Mouse (Mus musculus): ENCODE data around the gene Cmtm4. TPM values are rescaled to one million over a fixed set of nuclear protein-coding genes. Genes with fewer than 3 reads are reported as not detected.
A peak's percentile ranks its signal among the peaks of the same experiment; 100 is the strongest.

Cmtm4 gene
- polyA plus RNA-seq, 3 experiments from 2014 or later: 0.32 to 0.78 (median 0.64) TPM

DNA sequence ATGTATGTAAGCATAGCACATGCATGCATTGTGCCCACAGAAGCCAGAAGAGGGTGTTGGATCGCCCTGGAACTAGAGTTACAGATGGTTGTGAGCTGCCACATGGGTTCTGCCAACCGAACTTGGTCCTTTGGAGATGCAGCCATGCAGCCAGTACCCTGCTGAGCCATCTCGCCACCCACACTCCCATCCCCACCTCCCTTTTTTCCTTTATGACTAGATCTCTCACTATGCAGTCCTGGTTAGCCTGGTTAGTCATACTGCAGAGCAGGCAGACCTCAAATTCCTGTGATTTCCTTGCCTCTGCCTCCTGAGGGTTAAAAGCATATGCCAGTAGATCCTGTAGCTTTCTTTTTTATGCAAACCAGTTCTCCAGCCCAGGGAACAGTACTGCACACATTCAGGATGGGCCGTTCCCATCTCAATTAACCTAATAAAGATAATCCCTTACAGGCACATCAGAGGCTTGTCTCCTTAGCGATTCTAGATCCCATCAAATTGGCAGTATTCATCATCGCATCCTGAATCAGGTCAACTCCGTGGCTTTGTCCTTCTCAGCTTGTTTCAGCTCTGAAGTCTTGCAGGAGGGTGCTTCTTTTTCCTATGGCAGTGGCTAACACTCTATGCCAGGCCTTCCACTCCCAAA, 15.1 kb upstream of the Cmtm4 start:
- ATAC-seq: no peak

DNA sequence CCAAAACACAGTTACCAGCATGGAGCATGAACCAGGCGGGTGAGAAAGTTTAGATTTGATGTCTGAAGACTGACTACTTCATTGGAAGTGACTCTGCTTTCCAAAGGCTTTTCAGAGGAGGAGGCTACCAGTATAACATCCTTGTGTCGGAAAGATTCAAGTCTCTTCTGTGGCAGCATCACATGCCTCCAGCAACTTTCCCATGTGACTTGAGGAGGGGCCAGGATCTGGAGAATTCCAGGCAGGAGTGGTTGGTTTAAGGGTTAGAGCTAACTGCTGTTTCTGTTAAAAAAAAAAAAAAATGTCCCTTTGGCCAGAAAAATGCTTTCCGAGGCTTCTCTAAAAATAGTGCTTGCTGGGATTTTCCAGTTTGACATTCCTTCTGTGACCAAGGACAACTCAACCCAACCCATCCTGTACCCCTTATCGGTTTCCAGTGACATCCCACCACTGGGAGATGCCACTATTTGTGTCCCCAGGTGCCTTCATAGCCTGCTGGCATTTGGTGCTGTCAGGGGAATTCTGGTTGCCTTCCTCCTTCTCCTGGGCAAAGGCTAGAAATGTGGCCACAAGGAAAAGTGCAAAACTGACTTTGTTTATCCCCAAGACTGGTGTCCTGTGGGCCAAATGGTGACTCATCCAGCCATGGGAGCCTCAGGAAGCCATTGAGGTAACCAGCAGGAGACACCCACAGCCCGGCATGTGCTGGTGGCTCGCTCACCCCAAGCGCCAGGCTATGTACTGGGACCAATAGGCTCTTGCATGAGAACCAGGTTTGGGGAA, 12.9 kb upstream of the Cmtm4 start:
- no peak for ATAC-seq

DNA sequence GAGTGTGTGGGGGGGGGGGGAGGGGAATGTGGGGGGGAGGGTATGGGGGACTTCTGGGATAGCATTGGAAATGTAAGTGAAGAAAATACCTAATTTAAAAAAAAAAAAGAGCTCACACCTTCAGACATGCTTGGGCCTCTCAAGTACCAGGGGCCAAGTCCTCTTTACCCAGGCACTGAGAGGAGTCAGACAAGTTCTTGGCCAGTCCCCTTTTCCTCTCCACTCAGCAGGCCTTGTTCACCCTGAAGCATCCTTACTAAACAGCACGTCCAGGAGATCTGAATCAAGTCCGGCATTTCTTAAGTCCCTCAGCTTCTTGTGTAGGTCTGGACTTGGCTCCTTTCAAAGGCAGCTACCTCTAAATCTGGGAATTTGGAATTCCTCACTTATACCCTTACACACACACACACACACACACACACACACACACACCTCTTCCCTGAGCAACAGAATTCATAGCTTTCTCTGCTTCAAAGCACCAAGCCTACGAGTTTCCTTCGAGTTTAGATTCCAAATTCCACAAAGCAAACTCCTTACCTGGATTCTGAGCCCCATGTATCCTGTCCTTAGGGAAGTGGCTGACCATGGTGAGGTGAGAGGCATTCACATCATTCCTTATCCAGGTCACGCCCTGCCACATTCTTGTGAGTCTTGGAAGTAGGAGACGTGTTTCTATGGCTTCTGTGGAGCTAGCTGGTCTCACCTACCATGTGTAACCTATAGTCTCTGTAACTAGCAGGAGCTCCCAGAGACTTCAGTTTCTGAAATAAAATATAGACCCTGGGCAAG, 10.9 kb upstream of the Cmtm4 start:
- ATAC-seq: no peak

DNA sequence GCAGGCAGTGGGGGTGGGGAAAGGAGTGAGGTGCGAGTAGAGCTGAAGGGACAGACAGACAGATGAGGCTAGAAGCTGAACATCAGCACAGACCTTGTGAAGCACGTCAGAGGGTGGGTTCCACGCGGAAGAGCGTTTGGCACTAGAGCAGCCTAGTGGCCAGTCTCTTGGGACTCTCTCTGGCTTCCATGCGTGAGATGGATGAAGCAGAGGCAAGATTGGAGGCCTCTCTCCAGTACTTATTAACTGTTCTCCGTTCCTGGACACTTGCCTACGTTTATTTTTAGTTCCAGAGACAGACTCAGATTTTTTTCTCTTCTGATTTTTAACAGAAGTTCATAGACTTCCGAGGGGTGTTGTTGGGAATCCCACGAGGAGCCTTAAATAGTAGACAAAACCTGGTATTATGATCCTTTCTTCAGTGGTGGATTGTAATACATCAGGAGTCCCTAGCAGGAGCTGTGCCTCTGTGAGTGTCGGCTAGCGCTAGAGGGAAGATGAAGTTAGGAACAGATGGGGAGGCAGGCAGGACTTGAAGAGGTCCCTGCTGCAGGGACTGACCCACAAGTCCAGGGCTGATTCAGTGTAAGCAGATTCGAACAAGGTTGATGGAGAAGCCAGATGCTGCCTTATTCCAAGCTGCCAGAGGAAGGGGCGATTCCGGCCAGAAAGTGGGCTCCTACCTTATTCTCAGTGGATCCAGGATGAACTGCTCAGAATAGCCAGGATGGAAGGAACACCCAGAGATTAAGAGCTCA, 10.0 kb upstream of the Cmtm4 start:
- ATAC-seq: no peak

DNA sequence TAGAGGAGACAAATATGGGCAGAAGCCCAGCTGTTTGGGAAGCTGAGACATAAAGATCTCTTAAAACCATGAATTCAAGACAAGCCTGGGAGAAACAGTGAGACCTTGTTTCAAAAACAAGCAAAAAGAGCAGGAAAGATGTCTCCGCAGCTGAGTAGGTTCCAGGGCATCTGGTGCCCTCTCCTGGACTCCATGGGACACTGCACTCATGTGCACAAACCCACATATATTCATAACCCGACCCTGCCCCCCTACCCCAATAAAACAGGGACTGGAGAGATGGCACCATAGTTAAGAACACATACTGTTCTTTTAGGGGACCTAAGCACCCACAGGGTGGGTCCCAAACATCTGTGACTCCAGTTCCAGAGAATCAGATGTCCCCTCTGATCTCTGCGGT, 8.0 kb upstream of the Cmtm4 start:
- ATAC-seq: no peak

DNA sequence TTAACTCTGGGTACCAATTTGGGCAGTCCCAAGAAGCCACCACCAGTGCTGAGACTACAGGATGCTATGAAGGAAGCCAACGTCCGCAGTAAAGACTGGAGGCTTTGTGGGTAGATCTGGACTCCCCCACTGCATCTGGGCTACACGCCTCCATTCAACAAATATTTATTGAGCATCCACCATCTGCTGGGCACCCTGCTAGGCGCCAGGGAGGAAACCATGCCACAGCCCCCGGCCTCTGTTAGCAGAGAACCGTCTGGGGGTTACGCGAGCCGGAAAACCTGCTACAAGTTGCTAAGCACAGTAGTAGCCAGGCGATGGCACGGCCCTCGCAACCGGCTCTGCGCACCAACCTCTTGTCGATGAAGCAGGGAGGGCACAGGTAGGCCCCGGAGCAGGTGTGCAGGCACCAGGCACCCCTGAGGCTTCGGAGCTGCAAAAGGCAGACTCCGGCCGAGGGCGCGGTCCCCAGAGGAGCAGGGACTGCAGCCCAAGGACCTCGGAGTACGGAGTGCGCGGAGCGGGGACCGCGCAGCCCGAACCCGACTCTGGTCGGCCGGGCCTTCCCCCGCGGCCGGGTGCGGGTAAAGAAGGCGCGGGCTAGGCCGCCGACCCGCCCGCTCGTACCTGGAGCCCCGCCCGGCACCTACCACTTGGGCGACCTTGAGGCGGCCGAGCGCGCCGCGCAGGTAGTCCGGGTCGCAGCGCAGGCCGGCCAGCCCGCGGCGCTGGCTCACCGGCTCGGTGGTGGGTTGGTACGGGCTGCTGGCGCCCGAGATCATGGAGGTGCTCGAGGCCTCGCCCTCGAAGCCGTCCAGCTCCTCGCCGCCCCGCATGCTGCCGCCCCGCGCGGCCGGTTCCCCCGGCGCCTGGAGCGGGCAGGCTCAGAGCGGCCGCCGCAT, 555 bp downstream of the Cmtm4 start:
- peak; percentile 63 for ATAC-seq

DNA sequence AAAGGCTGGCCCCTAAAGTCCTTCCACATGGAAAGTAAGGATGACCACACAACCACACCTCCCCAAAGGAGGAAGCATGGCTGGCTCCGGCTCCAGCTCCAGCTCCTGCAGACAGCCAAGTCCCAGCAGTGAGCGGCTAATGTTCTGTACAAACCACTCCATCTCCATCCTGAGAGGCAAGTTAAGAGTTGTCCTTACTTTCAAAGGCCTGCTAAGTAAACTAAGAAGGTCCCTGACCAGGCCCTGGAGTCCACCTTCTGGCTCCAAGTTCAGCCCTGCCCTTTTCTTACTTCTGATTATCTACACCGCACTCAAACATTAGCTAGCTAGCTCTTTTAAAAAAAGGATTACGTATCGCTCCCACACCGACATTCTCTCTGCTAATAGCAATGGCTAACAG, 1.8 kb downstream of the Cmtm4 start:
- ATAC-seq: no peak

DNA sequence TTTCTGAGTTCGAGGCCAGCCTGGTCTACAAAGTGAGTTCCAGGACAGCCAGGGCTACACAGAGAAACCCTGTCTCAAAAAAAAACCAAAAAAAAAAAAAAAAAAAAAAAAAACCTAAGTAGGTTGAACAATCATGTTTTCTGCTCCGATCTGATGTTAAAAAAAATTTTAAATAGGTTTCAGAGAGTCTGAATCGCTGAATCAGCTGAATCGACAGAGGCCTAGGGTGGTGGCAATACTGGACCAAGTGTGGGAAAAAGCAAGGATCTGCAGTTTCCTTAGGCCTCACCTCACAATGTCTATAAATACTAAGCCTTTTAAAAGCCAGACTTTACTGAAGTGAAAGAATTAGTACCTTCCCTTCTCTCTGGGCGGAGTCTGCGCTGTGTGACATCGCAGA, 2.5 kb downstream of the Cmtm4 start:
- ATAC-seq: no peak

DNA sequence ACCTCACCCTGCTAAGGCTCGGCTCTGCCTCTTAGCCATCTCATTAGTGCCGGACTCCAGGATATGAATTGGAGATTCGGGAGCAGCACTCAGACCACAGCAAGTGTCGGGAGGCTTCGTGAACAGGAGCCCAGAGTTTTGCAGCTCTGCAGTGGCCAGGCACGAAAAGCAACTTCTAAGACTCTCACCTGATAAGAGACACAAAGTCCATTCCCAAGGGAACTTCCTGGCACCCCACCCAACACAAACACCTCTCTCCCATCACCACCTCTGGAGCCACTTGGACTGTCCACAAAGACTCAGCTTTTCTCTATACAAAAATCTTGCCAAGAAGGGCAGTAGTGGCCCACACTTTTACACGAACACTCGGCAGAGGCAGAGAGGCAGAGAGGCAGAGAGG, 5.4 kb downstream of the Cmtm4 start:
- no peak for ATAC-seq

DNA sequence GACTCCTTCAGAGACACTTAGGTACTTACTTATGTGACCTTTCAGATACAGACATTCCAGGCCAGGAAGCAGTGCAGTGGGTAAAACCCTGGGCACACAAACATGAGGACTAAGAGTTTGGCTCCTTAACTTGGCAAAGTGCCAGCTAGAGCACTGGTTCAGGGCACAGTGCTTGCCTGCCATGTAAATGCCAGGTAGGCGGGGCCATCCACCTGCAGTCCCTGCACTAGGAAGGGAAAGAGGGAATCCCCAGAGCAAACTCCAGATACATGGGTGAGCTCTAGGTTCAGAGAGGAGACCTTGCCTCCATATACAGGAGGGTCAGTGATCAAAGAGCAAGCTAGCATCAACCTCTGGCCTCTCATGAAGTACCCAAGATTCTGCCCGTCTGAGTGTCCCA, 7.6 kb downstream of the Cmtm4 start:
- ATAC-seq: no peak

DNA sequence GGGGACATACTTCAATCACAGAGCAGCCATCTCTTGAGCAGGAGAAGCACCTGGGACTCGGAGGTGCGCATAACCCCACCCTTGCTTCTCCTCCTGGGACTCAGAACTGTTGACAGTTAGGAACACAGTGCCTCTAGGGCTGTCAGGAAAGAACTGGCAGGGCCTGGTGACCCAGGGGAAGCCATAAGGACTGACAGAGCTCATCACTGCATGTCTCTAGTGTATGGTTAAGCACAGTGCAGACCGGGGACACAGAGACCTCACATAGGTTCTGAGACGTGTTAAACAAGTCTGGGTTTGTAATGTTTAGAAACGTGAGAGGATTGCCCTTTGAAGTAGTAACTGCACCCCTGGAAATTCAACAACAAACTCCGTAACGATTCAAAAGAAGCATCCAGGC, 8.1 kb downstream of the Cmtm4 start:
- ATAC-seq: no peak

DNA sequence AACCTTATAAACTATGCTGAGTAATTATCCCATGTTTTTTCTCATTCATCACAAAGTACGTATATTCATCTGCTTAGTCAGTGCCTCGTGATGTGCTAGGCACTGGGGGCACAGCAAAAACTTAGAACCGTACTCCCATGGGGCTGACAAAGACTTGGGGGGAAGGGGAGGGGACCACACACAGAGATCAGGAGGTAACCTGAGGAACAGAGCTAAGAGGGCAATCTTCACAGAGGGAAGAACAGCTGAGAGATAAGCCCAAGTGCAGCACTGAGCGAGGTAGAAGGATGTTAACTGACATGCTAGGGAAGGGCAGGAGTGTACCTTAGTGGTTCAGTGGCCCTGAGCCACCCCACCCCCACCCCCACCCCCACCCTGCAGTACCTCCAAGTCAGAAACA, 8.9 kb downstream of the Cmtm4 start:
- no peak for ATAC-seq

DNA sequence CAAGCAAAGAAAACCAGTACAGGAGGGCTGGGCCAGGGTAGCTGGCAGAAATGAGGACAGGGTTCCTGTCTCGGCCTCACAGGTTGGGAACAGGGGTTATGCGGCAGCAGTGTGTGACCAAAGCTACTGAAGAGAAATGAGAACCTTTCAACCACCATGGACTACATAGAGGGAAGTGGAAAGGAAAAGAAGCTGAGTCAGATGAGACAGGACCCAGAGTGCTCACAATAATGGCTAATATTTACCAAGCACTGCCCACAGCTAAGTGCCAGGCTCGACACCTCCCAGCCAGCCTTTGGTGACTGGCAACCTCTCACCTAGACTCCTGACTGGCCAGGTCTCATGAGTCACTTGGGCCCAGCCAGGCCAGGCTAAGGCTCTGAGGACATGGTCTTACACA, 11.6 kb downstream of the Cmtm4 start:
- ATAC-seq: no peak

DNA sequence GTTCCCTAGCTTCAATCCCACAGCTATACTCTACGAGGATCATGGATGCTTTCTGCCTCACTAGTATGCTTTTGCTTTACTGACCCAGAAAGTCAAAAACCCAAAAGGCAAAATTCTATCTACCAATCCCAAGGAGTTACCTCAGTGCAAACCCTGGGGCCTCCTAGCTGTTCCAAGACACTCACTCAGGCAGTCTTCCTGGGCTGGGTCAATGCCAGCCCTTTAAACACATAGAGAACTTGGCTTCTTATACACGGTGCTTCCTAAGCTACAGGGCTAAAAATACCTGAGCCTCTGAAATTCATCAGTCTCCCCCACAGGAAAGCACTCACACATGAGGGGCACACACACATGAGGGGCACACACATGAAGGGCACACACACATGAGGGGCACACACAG, 12.3 kb downstream of the Cmtm4 start:
- no peak for ATAC-seq

DNA sequence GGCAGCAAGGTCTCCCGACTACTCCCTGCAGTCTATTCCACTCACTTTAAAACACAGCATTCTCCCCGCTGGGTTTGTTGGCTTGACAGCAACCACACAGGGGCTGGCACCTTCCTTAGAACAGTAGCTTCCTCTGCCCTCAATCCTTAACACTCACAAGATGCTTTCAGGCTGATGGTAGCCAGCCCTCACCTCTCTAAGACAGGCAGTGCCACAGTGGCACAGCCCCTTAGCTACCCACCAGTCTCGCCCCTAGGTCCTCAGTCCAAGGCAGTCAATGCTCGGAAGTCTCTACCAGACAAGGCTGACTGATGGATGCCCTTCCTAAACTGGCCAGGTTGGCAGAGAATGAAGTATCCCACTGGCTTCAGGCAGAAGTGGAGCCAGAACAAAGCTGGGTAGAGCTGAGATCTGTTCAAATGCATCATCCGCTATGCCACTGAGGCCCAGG, 14.6 kb downstream of the Cmtm4 start:
- ATAC-seq: no peak

DNA sequence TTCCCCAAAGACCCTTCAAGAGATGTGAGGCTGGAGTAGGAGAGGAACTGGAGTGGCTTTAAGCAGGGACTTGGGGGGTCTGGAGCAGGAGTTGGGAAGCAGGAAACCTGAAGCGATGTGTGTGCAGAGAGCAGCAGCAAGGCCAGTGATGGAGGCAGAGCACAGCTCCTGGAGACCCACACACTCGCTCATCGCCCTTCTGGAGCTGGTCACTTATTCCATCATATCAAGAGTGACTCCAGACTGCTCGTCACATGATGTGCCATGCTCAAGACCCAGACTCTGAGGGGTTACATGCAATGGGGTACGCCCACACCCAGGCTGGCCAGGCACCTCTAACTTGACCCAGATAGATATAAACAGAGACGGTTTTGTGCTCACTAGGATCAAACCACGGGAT, 15.3 kb downstream of the Cmtm4 start:
- ATAC-seq: no peak

DNA sequence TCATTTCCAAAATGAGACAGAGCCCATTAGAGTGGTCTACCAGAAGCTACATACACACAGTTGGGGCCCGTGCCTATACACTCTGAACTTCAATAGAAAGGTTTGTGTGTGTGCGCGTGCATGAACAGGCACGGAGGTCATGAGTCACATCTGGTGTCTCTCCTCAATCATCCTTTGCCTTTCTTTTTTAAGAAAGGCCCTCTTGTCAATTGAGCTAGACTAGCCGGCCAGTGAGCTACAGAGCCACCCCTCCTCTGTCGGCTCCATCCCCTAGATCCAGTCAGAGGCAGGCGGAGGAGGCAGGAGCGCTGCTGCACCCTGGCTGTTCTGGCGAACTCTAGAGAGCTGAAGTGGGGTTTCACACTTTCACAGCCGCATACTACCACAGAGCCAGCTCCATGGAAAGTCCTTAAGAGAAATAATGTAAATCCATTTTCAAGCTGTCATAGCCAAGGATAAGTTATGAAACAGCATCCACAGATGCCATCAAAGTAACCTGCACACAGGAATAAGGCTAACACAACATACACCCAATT, 16.2 kb downstream of the Cmtm4 start:
- no peak for ATAC-seq

DNA sequence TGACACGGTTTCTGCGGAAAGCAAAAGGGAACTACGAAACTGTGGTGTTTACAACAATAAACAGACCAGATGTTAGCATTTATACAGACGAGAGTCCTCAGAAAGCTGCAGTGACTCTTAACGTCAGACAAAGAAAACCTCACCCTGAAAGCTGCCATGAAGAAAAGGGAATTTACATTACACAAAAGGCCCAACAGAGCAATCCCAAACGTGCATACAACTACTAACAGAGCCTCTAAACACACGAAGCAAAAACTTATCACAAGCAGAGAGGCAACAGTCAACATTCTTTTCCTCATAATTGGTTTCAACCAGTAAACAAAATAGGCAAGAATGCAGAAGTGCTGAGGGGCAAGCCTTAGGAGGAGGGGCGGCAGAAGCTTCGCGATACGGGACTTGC, 18.9 kb downstream of the Cmtm4 start:
- ATAC-seq: no peak

DNA sequence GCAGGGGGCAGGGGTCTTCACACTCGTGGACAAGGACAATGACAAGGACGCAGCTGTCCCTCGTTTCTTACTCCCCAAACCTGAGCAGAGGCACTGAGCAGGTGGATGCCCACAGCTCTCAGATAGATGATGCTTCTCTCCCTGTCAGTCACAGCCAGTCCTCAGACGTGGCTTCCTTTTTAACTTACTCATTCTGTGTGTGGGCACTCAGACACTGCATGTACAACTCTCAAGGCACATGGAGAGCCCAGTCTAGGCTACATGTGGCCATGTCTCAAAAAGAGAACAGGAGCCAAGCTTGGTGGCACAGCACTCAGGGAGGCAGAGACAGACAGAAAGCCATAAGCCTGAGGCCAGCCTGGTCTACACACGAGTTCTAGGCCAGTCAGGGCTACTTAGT, 19.6 kb downstream of the Cmtm4 start:
- no peak for ATAC-seq

DNA sequence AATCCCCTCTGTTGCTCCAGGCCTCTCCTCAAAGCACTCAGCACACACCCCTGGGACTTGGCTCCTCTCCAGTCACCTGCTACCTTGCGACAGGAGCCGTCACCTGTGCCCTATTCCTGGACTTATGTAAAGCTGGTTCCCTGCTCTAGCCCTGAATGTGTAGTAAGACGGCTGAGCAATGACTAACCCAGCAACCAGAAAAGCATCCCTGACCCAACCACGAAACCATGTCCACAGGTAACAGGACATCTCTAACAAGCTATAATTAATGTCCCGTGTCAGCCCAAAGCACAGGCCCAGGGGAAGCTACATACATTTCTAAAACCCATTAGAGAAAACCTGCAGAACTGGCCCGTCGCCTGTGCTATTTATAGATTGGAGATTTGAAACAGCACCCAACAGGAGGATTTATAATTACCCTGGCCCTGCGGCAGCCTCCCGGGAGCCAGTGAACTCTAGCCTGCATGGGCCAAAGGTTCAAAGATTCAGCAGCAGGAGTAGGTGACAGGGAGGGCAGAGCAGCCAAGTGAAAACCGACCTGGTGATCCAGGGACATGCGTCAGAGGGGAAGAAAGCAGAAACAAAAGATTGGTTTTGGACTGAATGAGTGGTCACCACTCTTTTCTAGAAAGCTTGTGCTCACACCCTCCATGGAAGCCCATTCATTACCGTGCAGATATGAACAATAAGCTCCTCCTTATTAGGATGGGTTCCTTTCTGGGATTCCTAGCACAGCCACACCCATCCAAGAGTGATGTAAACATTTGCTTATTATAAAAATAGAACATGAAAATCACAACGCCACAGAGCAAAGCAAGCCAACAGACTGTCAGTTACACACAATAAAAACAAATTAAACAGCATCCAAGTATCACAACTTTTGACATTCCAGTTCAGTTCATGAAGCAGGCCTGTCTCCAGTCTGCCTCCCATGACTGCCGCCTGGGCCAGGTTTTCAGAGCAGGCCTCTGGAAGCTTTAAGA, 20.5 kb downstream of the Cmtm4 start:
- ATAC-seq: no peak

Measured in inflammation-experienced regulatory T-cells, adult 6 months (primary cell).